Mouse (Mus musculus): Measurements from ENCODE around the gene Gm4707. TPM values are rescaled to one million over a fixed set of nuclear protein-coding genes. Genes with fewer than 3 reads are reported as not detected.

The Gm4707 gene
- polyA plus RNA-seq (2014; fragmentation: Nextera tagmentation; extraction: Ambion mirVana), result 3.8 and 4.8 TPM in 2 replicates

DNA sequence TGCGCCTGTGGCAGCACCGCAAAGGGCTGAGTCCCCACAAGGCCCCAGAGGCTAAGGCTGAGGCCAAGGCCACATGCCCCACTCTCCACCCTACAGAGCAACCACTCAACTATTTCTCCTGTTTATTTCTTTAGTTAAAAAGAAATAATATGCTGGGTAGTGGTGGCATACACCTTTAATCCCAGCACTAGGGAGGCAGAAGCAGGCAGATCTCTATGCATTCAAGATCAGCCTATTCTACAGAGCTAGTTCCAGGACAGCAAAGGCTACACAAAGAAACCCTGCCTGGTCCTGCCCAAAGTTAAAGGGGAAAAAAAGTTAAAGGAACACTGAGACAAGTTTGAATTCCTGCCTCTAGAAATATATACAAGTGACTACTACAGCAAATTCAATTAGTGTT is at the start of gene Gm4707:
Gene Gm4707 (minus strand): TSS at position 101 of the 400 bp plus-strand sequence.
- no peak within 1 kb of the TSS for H3K9ac ChIP-seq (ENCODE audit: low read depth, low read length)
- H3K4me1 ChIP-seq (ENCODE audit: control insufficient read depth, insufficient read depth, low read length), result no peaks in the 10 kb centered on the region
- no peak for ATAC-seq (ENCODE audit: low FRiP score, low TSS enrichment)
- 97% methylated on average over 2 of the region's 2 CpGs for WGBS
- no peak within 1 kb of the TSS for H3K4me3 ChIP-seq (ENCODE audit: low read length)
- H3K4me2 ChIP-seq (replicated peaks; ENCODE audit: low read depth, low read length), result no peak within 1 kb of the TSS
- H3K36me3 ChIP-seq (ENCODE audit: control insufficient read depth, insufficient read depth, low read length), result peaks cover 32% of the 10 kb centered on the region
- no peaks in the 10 kb centered on the region for H3K9me3 ChIP-seq (ENCODE audit: control insufficient read depth, low read length)
- H3K27ac ChIP-seq (ENCODE audit: low read depth, low read length), result no peak within 1 kb of the TSS
- H3K27me3 ChIP-seq (ENCODE audit: control insufficient read depth, insufficient read depth, low read length), result no peaks in the 10 kb centered on the region

- ATAC-seq (ENCODE audit: low FRiP score, low TSS enrichment), result no peak
Measured at GRCm38 (mm10) chr17:71506832-71507231, 47.1 kb upstream of the Gm4707 start.

GRCm38 (mm10) chr17:71495784-71496183 is 36.1 kb upstream of the Gm4707 start:
- Histone ChIP-seq H3K4me3 (ENCODE audit: low read length) (no peak overlapping the region), H3K4me2 (replicated peaks; ENCODE audit: low read depth, low read length) (no peak overlapping the region), H3K27ac (ENCODE audit: low read depth, low read length) (no peak overlapping the region), H3K9me3 (ENCODE audit: control insufficient read depth, low read length) (no peaks in the 10 kb centered on the region), H3K9ac (ENCODE audit: low read depth, low read length) (no peak overlapping the region), H3K36me3 (ENCODE audit: control insufficient read depth, insufficient read depth, low read length) (peaks cover 58% of the 10 kb centered on the region), H3K4me1 (ENCODE audit: control insufficient read depth, insufficient read depth, low read length) (no peaks in the 10 kb centered on the region), H3K27me3 (ENCODE audit: control insufficient read depth, insufficient read depth, low read length) (no peaks in the 10 kb centered on the region)
- WGBS, result 85% methylated on average over 4 of the region's 4 CpGs
- no peak for ATAC-seq (ENCODE audit: low FRiP score, low TSS enrichment)

More at GRCm38 (mm10) chr17:71506832-71507231, 47.1 kb upstream of the Gm4707 start:
- H3K36me3 ChIP-seq (ENCODE audit: control insufficient read depth, insufficient read depth, low read length), result peaks cover 82% of the 10 kb centered on the region
- H3K9ac ChIP-seq (ENCODE audit: low read depth, low read length), result no peak overlapping the region
- WGBS, result 94% methylated on average over 8 of the region's 8 CpGs
- no peaks in the 10 kb centered on the region for H3K4me1 ChIP-seq (ENCODE audit: control insufficient read depth, insufficient read depth, low read length)
- H3K4me3 ChIP-seq (ENCODE audit: low read length), result no peak overlapping the region
- H3K27ac ChIP-seq (ENCODE audit: low read depth, low read length), result no peak overlapping the region
- no peaks in the 10 kb centered on the region for H3K27me3 ChIP-seq (ENCODE audit: control insufficient read depth, insufficient read depth, low read length)
- H3K9me3 ChIP-seq (ENCODE audit: control insufficient read depth, low read length), result no peaks in the 10 kb centered on the region
- no peak overlapping the region for H3K4me2 ChIP-seq (replicated peaks; ENCODE audit: low read depth, low read length)

GRCm38 (mm10) chr17:71491332-71491686 is 31.6 kb upstream of the Gm4707 start:
- no peak for ATAC-seq (ENCODE audit: low FRiP score, low TSS enrichment)
- WGBS, result 27% methylated on average over 4 of the region's 4 CpGs
- Histone ChIP-seq H3K27ac (ENCODE audit: low read depth, low read length) (0 out of 2 replicates have a peak overlapping the region, but pooled peaks have one; percentile 32), H3K4me3 (ENCODE audit: low read length) (no peak overlapping the region), H3K4me2 (replicated peaks; ENCODE audit: low read depth, low read length) (no peak overlapping the region), H3K36me3 (ENCODE audit: control insufficient read depth, insufficient read depth, low read length) (peaks cover 16% of the 10 kb centered on the region), H3K9me3 (ENCODE audit: control insufficient read depth, low read length) (no peaks in the 10 kb centered on the region), H3K27me3 (ENCODE audit: control insufficient read depth, insufficient read depth, low read length) (no peaks in the 10 kb centered on the region), H3K4me1 (ENCODE audit: control insufficient read depth, insufficient read depth, low read length) (0 out of 2 replicates have a peak, but pooled peaks cover 5% of the 10 kb centered on the region), H3K9ac (ENCODE audit: low read depth, low read length) (no peak overlapping the region)

GRCm38 (mm10) chr17:71490666-71491331 is 31.1 kb upstream of the Gm4707 start:
- 72% methylated on average over 9 of the region's 9 CpGs for WGBS
- no peak overlapping the region for H3K9ac ChIP-seq (ENCODE audit: low read depth, low read length)
- no peak overlapping the region for H3K4me2 ChIP-seq (replicated peaks; ENCODE audit: low read depth, low read length)
- ATAC-seq (ENCODE audit: low FRiP score, low TSS enrichment), result no peak
- 0 out of 2 replicates have a peak overlapping the region, but pooled peaks have one; percentile 32 for H3K27ac ChIP-seq (ENCODE audit: low read depth, low read length)
- H3K36me3 ChIP-seq (ENCODE audit: control insufficient read depth, insufficient read depth, low read length), result peaks cover 10% of the 10 kb centered on the region
- no peaks in the 10 kb centered on the region for H3K9me3 ChIP-seq (ENCODE audit: control insufficient read depth, low read length)
- no peak overlapping the region for H3K4me3 ChIP-seq (ENCODE audit: low read length)
- H3K27me3 ChIP-seq (ENCODE audit: control insufficient read depth, insufficient read depth, low read length), result no peaks in the 10 kb centered on the region
- H3K4me1 ChIP-seq (ENCODE audit: control insufficient read depth, insufficient read depth, low read length), result peaks cover 10% of the 10 kb centered on the region

- Histone ChIP-seq H3K9ac (ENCODE audit: low read depth, low read length) (no peak overlapping the region), H3K36me3 (ENCODE audit: control insufficient read depth, insufficient read depth, low read length) (peaks cover 2% of the 10 kb centered on the region; the same call in 1 of the 2 replicates), H3K4me2 (replicated peaks; ENCODE audit: low read depth, low read length) (no peak overlapping the region), H3K4me1 (ENCODE audit: control insufficient read depth, insufficient read depth, low read length) (peaks cover 16% of the 10 kb centered on the region), H3K4me3 (ENCODE audit: low read length) (no peak overlapping the region), H3K27me3 (ENCODE audit: control insufficient read depth, insufficient read depth, low read length) (no peaks in the 10 kb centered on the region), H3K27ac (ENCODE audit: low read depth, low read length) (no peak overlapping the region), H3K9me3 (ENCODE audit: control insufficient read depth, low read length) (no peaks in the 10 kb centered on the region)
- 87% methylated on average over 9 of the region's 9 CpGs for WGBS
- ATAC-seq (ENCODE audit: low FRiP score, low TSS enrichment), result no peak
Measured at GRCm38 (mm10) chr17:71489703-71490461, 30.2 kb upstream of the Gm4707 start.

- Histone ChIP-seq H3K4me1 (ENCODE audit: control insufficient read depth, insufficient read depth, low read length) (peaks cover 16% of the 10 kb centered on the region), H3K9ac (ENCODE audit: low read depth, low read length) (peak overlapping the region; percentile 19; the same call in 1 of the 2 replicates), H3K36me3 (ENCODE audit: control insufficient read depth, insufficient read depth, low read length) (no peaks in the 10 kb centered on the region), H3K9me3 (ENCODE audit: control insufficient read depth, low read length) (no peaks in the 10 kb centered on the region), H3K27ac (ENCODE audit: low read depth, low read length) (peak overlapping the region; percentile 49), H3K27me3 (ENCODE audit: control insufficient read depth, insufficient read depth, low read length) (no peaks in the 10 kb centered on the region), H3K4me2 (replicated peaks; ENCODE audit: low read depth, low read length) (peak overlapping the region; percentile 34), H3K4me3 (ENCODE audit: low read length) (no peak overlapping the region)
- ATAC-seq (ENCODE audit: low FRiP score, low TSS enrichment), result peak; percentile 50; the same call in 1 of the 2 replicates
- under 1% methylated on average over 8 of the region's 8 CpGs for WGBS
Measured at GRCm38 (mm10) chr17:71486231-71486851, 26.6 kb upstream of the Gm4707 start.

GRCm38 (mm10) chr17:71485791-71486230 is 26.1 kb upstream of the Gm4707 start:
- H3K27me3 ChIP-seq (ENCODE audit: control insufficient read depth, insufficient read depth, low read length), result no peaks in the 10 kb centered on the region
- H3K4me3 ChIP-seq (ENCODE audit: low read length), result no peak overlapping the region
- H3K4me2 ChIP-seq (replicated peaks; ENCODE audit: low read depth, low read length), result peak overlapping the region; percentile 34
- H3K36me3 ChIP-seq (ENCODE audit: control insufficient read depth, insufficient read depth, low read length), result no peaks in the 10 kb centered on the region
- WGBS, result 25% methylated on average over 12 of the region's 12 CpGs
- H3K4me1 ChIP-seq (ENCODE audit: control insufficient read depth, insufficient read depth, low read length), result peaks cover 16% of the 10 kb centered on the region
- H3K9me3 ChIP-seq (ENCODE audit: control insufficient read depth, low read length), result no peaks in the 10 kb centered on the region
- peak overlapping the region; percentile 19; the same call in 1 of the 2 replicates for H3K9ac ChIP-seq (ENCODE audit: low read depth, low read length)
- peak; percentile 22; the same call in 1 of the 2 replicates for ATAC-seq (ENCODE audit: low FRiP score, low TSS enrichment)
- peak overlapping the region; percentile 49; the same call in 1 of the 2 replicates for H3K27ac ChIP-seq (ENCODE audit: low read depth, low read length)
